15 mouse cellular contexts compared by ENCODE assay signal in the genomic region with DNA sequence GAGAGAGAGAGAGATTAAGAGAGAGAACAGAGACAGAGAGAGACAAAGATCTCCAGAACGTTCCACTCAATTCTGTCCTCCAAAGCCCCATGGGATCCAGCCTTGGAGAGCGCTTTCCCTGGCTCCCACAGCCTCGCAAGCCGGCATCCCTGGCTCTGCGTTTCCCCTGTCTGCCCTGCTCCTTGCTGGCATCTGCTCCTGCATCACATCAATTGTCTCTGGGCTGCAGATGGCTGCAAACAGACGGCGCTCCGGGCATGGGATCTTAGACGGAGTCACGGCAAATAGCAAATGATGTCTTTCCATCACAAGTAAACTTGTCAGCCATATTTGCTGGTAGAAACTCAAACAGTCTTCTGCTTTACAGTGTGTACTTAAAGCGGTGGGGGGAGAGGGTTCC.
DNase-seq lines count a peak whose midpoint lies in the region; ATAC-seq lines count a peak whose summit lies in the region.
"Had no signal": no experiment of that assay in that cellular context is flagged by ENCODE, and none has a peak within 500 bp of the region (broad histone marks: within the 10 kb centered on the region; RNA-seq: fewer than 3 reads in every experiment).

No protein-coding gene starts in this region.

- no peak overlapping the region for H3K9ac ChIP-seq in hindbrain, embryonic 15.5 days
- no peak overlapping the region for H3K9ac ChIP-seq in hindbrain, embryonic 11.5 days (ENCODE audit: low read depth, low read length)
- no peak overlapping the region for H3K9ac ChIP-seq in forebrain, embryonic 15.5 days (replicated peaks)
- H3K9ac ChIP-seq: liver, embryonic 15.5 days; midbrain, embryonic 13.5 days had no signal

- peak overlapping the region; percentile 38; the same call in 1 of the 2 replicates for H3K27ac ChIP-seq in hindbrain, embryonic 15.5 days (replicated peaks)
- no peak overlapping the region for H3K27ac ChIP-seq in hindbrain, embryonic 11.5 days (ENCODE audit: low read depth, low read length)
- 0 out of 2 replicates have a peak overlapping the region, but pooled peaks have one; percentile 18 for H3K27ac ChIP-seq in forebrain, embryonic 15.5 days (replicated peaks)
- H3K27ac ChIP-seq: kidney, postnatal 0 days; liver, embryonic 15.5 days; midbrain, embryonic 13.5 days had no signal

- no peaks in the 10 kb centered on the region for H3K36me3 ChIP-seq in hindbrain, embryonic 15.5 days
- H3K36me3 ChIP-seq in hindbrain, embryonic 11.5 days (ENCODE audit: control insufficient read depth, insufficient read depth, low read length) = no peaks in the 10 kb centered on the region
- H3K36me3 ChIP-seq in forebrain, embryonic 15.5 days = no peaks in the 10 kb centered on the region
- H3K36me3 ChIP-seq: liver, embryonic 15.5 days; midbrain, embryonic 13.5 days had no signal

- no peak overlapping the region for H3K4me2 ChIP-seq in hindbrain, embryonic 15.5 days
- no peak overlapping the region for H3K4me2 ChIP-seq in hindbrain, embryonic 11.5 days (replicated peaks; ENCODE audit: low read depth, low read length)
- no peak overlapping the region for H3K4me2 ChIP-seq in forebrain, embryonic 15.5 days (replicated peaks)
- H3K4me2 ChIP-seq: liver, embryonic 15.5 days; midbrain, embryonic 13.5 days had no signal

- 38% methylated on average over 11 of the region's 11 CpGs for WGBS in hindbrain, embryonic 15.5 days
- 60% methylated on average over 11 of the region's 11 CpGs for WGBS in hindbrain, embryonic 11.5 days
- WGBS in forebrain, embryonic 15.5 days = 45% methylated on average over 11 of the region's 11 CpGs

- H3K27me3 ChIP-seq in hindbrain, embryonic 15.5 days = 0 out of 2 replicates have a peak, but pooled peaks cover 6% of the 10 kb centered on the region
- H3K27me3 ChIP-seq in hindbrain, embryonic 11.5 days (ENCODE audit: control insufficient read depth, insufficient read depth, low read length) = peaks cover 11% of the 10 kb centered on the region
- no peaks in the 10 kb centered on the region for H3K27me3 ChIP-seq in forebrain, embryonic 15.5 days

- H3K4me1 ChIP-seq in hindbrain, embryonic 15.5 days (replicated peaks) = peaks cover 20% of the 10 kb centered on the region
- H3K4me1 ChIP-seq in hindbrain, embryonic 11.5 days (replicated peaks; ENCODE audit: control insufficient read depth, insufficient read depth, low read length) = 0 out of 2 replicates have a peak, but pooled peaks cover 2% of the 10 kb centered on the region
- H3K4me1 ChIP-seq in forebrain, embryonic 15.5 days = peaks cover 31% of the 10 kb centered on the region
- H3K4me1 ChIP-seq: liver, embryonic 15.5 days had no signal

- no peak for ATAC-seq in hindbrain, embryonic 15.5 days (ENCODE audit: low FRiP score, low read depth)
- ATAC-seq in hindbrain, embryonic 11.5 days (ENCODE audit: low FRiP score) = no peak
- peak; percentile 79 for ATAC-seq in forebrain, embryonic 15.5 days (replicated peaks)
- ATAC-seq in granulocyte monocyte progenitor cell, adult 5-6 weeks (replicated peaks; ENCODE audit: poor library complexity, severe bottlenecking) = no peak

- no peak overlapping the region for H3K4me3 ChIP-seq in hindbrain, embryonic 15.5 days
- no peak overlapping the region for H3K4me3 ChIP-seq in hindbrain, embryonic 11.5 days (ENCODE audit: low read depth, low read length)
- H3K4me3 ChIP-seq in forebrain, embryonic 15.5 days = no peak overlapping the region
- H3K4me3 ChIP-seq: liver, embryonic 15.5 days; midbrain, embryonic 13.5 days had no signal

- H3K9me3 ChIP-seq in hindbrain, embryonic 15.5 days = no peaks in the 10 kb centered on the region
- no peaks in the 10 kb centered on the region for H3K9me3 ChIP-seq in hindbrain, embryonic 11.5 days (ENCODE audit: control insufficient read depth, low read length)
- no peaks in the 10 kb centered on the region for H3K9me3 ChIP-seq in forebrain, embryonic 15.5 days
- H3K9me3 ChIP-seq: liver, embryonic 15.5 days; midbrain, embryonic 13.5 days had no signal

- no peak for DNase-seq in hindbrain, embryonic 11.5 days (ENCODE audit: low spot score)
- peak; percentile 71 for DNase-seq in brain, adult 2 months (ENCODE audit: low read depth, low spot score)
- DNase-seq in cerebellum, adult 18-20 months = peak; percentile 52 to 62
- DNase-seq in c-Kit-positive CD71-positive TER-119-positive erythroid progenitor cells, embryonic 14.5 days (ENCODE audit: low spot score) = no peak
- DNase-seq in frontal cortex, postnatal 14 days (ENCODE audit: low spot score in 2 of 2) = no peak
- DNase-seq: embryo, embryonic 11 days; gastrocnemius, postnatal 10 days; lung, postnatal 14 days; thymus, postnatal 36 days had no signal

Comparison
In these comparisons a context has a peak if more than half of its experiments do, and no peak if none do; other contexts are left out.
1. DNase-seq: peak in brain, adult 2 months (single experiment) and cerebellum, adult 18-20 months (2 of 2); none in hindbrain, embryonic 11.5 days (single experiment), c-Kit-positive CD71-positive TER-119-positive erythroid progenitor cells, embryonic 14.5 days (single experiment) and frontal cortex, postnatal 14 days (0 of 2).